Mouse (Mus musculus): Measurements from ENCODE around the gene Ldlrad3. TPM values are rescaled to one million over a fixed set of nuclear protein-coding genes. Genes with fewer than 3 reads are reported as not detected.

Ldlrad3 gene
- total and polyA plus RNA-seq, 3 experiments = 3.3 to 4.8 (median 3.8) TPM

DNA sequence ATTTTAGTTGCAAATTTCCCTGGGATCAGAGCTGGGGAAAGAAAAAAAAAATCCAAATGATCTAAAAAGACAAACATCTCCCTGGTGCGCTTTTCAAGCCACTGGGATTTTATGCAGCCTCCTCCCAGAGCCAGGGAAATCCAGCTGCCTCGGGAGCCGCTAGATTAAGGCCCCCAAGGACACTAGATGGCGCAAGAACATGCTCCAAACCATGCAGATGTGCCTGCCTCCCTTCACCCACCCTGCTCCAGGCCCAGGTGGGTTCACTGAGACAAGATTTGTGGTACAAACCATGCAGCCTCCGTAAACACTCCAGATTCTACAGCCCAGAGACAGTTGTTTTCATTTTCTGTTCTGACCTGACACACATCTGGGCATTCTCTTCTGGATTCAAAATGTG is 155.5 kb downstream of the Ldlrad3 start:
- Histone ChIP-seq H3K36me3 (ENCODE audit: control insufficient read depth, insufficient read depth, low read length) (no peaks in the 10 kb centered on the region), H3K27ac (no peak overlapping the region), H3K4me1 (ENCODE audit: control insufficient read depth, insufficient read depth, low read length) (peaks cover 1% of the 10 kb centered on the region; the same call in 1 of the 2 replicates), H3K4me3 (no peak overlapping the region), H3K27me3 (ENCODE audit: control insufficient read depth, insufficient read depth, low read length) (no peaks in the 10 kb centered on the region), H3K9ac (ENCODE audit: low read depth, low read length) (no peak overlapping the region), H3K79me2 (replicated peaks; ENCODE audit: control insufficient read depth, insufficient read depth, low read length) (no peaks in the 10 kb centered on the region)
- intact Hi-C loops (cut with DNase I) = loop anchor here (1.0 to 5.0 kb wide), 3 partner anchors 46 to 423 kb away; partner anchors contain the start of gene Ldlrad3
- peak; percentile 80 for TF ChIP-seq CTCF (IDR thresholded peaks at IDR 0.05)
- TF ChIP-seq POLR2A (IDR thresholded peaks at IDR 0.05; ENCODE audit: insufficient read depth, low read depth, low read length) = no peak
- TF ChIP-seq EP300 (IDR thresholded peaks at IDR 0.05; ENCODE audit: insufficient read depth, low read depth, low read length) = no peak
- WGBS = 22% methylated on average over 5 of the region's 5 CpGs
- peak; percentile 61 to 69 for DNase-seq

DNA sequence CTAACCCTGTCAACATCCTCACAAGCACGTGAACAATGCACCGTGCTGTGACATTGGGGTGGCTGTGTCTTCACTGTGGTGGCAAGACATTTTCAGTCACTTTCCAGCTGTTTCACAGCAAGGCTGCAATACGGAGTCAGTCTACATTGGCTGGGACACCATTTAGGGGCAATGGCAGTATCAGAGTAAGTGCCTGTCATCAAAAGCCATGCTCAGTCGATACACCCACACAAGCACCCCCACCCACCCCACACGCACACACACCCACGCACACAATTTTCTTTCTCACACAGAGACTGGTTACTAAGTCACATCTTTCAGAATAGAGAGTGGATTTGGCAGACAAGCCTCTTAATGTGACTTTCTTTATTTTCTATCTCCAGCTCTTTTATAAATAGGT is 156.0 kb downstream of the Ldlrad3 start:
- peaks cover 1% of the 10 kb centered on the region; the same call in 1 of the 2 replicates for H3K4me1 ChIP-seq (ENCODE audit: control insufficient read depth, insufficient read depth, low read length)
- intact Hi-C loops (cut with DNase I) = loop anchor here (1.0 to 5.0 kb wide), 3 partner anchors 47 to 423 kb away; partner anchors contain the start of gene Ldlrad3
- H3K27ac ChIP-seq = no peak overlapping the region
- TF ChIP-seq CTCF (IDR thresholded peaks at IDR 0.05) (no peak), POLR2A (IDR thresholded peaks at IDR 0.05; ENCODE audit: insufficient read depth, low read depth, low read length) (no peak), EP300 (IDR thresholded peaks at IDR 0.05; ENCODE audit: insufficient read depth, low read depth, low read length) (no peak)
- 78% methylated on average over 6 of the region's 6 CpGs for whole genome bisulfite sequencing
- no peak overlapping the region for H3K9ac ChIP-seq (ENCODE audit: low read depth, low read length)
- no peak overlapping the region for H3K4me3 ChIP-seq
- H3K27me3 ChIP-seq (ENCODE audit: control insufficient read depth, insufficient read depth, low read length) = no peaks in the 10 kb centered on the region
- H3K36me3 ChIP-seq (ENCODE audit: control insufficient read depth, insufficient read depth, low read length) = no peaks in the 10 kb centered on the region
- no peaks in the 10 kb centered on the region for H3K79me2 ChIP-seq (replicated peaks; ENCODE audit: control insufficient read depth, insufficient read depth, low read length)
- DNase-seq = no peak

DNA sequence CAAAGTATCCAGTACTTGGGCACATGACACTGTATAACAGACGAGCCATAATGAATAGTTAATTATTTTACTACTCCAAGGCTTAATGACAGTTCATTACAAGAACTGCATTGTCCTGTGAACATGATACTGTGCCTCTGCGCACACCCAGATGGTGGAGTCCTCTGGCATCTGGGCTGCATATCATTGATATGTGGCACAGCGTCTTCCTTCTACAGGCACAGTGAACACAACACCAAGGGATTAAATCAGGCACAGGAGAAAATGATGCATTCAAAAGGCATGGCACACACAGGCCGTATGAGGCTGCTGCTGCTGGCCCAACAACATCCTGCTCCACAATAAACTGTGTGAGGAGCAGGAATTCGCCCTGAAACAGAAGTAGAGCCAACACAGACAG is 156.5 kb downstream of the Ldlrad3 start:
- TF ChIP-seq EP300 (IDR thresholded peaks at IDR 0.05; ENCODE audit: insufficient read depth, low read depth, low read length) = no peak
- no peak for TF ChIP-seq POLR2A (IDR thresholded peaks at IDR 0.05; ENCODE audit: insufficient read depth, low read depth, low read length)
- no peak for TF ChIP-seq CTCF (IDR thresholded peaks at IDR 0.05)
- H3K36me3 ChIP-seq (ENCODE audit: control insufficient read depth, insufficient read depth, low read length) = no peaks in the 10 kb centered on the region
- H3K4me3 ChIP-seq = no peak overlapping the region
- no peak overlapping the region for H3K9ac ChIP-seq (ENCODE audit: low read depth, low read length)
- no peaks in the 10 kb centered on the region for H3K79me2 ChIP-seq (replicated peaks; ENCODE audit: control insufficient read depth, insufficient read depth, low read length)
- no peak overlapping the region for H3K27ac ChIP-seq
- no peak for DNase-seq
- 86% methylated on average over 5 of the region's 5 CpGs for WGBS
- peaks cover 1% of the 10 kb centered on the region; the same call in 1 of the 2 replicates for H3K4me1 ChIP-seq (ENCODE audit: control insufficient read depth, insufficient read depth, low read length)
- intact Hi-C loops (cut with DNase I) = loop anchor here (1.0 to 5.0 kb wide), 4 partner anchors 47 to 424 kb away; partner anchors contain the start of gene Ldlrad3
- no peaks in the 10 kb centered on the region for H3K27me3 ChIP-seq (ENCODE audit: control insufficient read depth, insufficient read depth, low read length)

DNA sequence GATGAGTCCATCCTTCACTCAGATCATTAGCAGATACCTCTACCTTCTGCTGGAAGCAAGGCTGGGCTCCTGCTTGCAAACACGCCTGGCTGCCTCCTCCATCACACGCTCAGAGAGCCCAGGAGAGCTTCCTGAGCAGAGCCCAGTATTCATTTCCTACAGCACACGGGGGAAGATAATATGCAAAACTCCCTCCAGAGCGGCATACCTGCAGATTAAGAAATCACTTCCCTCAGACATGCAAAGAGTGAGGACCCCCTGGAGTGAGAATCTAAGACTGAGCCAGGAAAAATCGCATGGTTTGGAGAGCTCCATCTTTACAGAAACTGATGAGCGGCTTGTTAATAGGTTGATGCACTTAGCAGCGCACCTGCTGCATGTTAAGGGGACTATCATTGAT is 158.9 kb downstream of the Ldlrad3 start:
- H3K27ac ChIP-seq = no peak overlapping the region
- intact Hi-C loops (cut with DNase I) = loop anchor here (5.0 kb wide), 1 partner anchor 120 kb away; no protein-coding TSS in a partner anchor
- TF ChIP-seq EP300 (IDR thresholded peaks at IDR 0.05; ENCODE audit: insufficient read depth, low read depth, low read length) (no peak), POLR2A (IDR thresholded peaks at IDR 0.05; ENCODE audit: insufficient read depth, low read depth, low read length) (no peak), CTCF (IDR thresholded peaks at IDR 0.05) (no peak)
- DNase-seq = no peak
- H3K4me3 ChIP-seq = no peak overlapping the region
- H3K9ac ChIP-seq (ENCODE audit: low read depth, low read length) = no peak overlapping the region
- no peaks in the 10 kb centered on the region for H3K79me2 ChIP-seq (replicated peaks; ENCODE audit: control insufficient read depth, insufficient read depth, low read length)
- H3K4me1 ChIP-seq (ENCODE audit: control insufficient read depth, insufficient read depth, low read length) = peaks cover 1% of the 10 kb centered on the region; the same call in 1 of the 2 replicates
- no peaks in the 10 kb centered on the region for H3K27me3 ChIP-seq (ENCODE audit: control insufficient read depth, insufficient read depth, low read length)
- 86% methylated on average over 7 of the region's 7 CpGs for WGBS
- no peaks in the 10 kb centered on the region for H3K36me3 ChIP-seq (ENCODE audit: control insufficient read depth, insufficient read depth, low read length)

DNA sequence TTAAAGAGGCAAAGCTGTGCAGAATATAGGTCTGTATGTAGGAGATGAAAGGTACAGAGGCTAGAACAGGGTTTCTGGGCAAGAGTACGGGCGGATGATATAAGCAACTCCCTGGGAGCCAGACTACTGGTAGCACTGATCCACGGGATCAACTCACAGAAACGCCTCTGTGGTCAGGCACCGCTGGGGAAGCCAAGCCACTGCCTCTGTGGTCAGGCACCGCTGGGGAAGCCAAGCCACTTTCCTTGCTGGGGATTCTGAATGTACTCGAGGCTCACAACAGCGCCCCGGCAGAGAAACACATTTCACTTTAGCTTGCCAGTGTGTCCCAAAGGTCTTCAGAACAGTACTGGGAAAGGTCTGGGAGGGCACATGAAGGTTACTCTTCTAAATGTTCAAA is 160.0 kb downstream of the Ldlrad3 start:
- peaks cover 1% of the 10 kb centered on the region; the same call in 1 of the 2 replicates for H3K4me1 ChIP-seq (ENCODE audit: control insufficient read depth, insufficient read depth, low read length)
- 92% methylated on average over 9 of the region's 9 CpGs for WGBS
- H3K27ac ChIP-seq = no peak overlapping the region
- no peaks in the 10 kb centered on the region for H3K36me3 ChIP-seq (ENCODE audit: control insufficient read depth, insufficient read depth, low read length)
- no peak for TF ChIP-seq CTCF (IDR thresholded peaks at IDR 0.05)
- TF ChIP-seq POLR2A (IDR thresholded peaks at IDR 0.05; ENCODE audit: insufficient read depth, low read depth, low read length) = no peak
- TF ChIP-seq EP300 (IDR thresholded peaks at IDR 0.05; ENCODE audit: insufficient read depth, low read depth, low read length) = no peak
- no peak overlapping the region for H3K9ac ChIP-seq (ENCODE audit: low read depth, low read length)
- no peak for DNase-seq
- H3K79me2 ChIP-seq (replicated peaks; ENCODE audit: control insufficient read depth, insufficient read depth, low read length) = no peaks in the 10 kb centered on the region
- H3K27me3 ChIP-seq (ENCODE audit: control insufficient read depth, insufficient read depth, low read length) = no peaks in the 10 kb centered on the region
- H3K4me3 ChIP-seq = no peak overlapping the region
- intact Hi-C loops (cut with DNase I) = loop anchor here (5.0 kb wide), 1 partner anchor 119 kb away; no protein-coding TSS in a partner anchor

DNA sequence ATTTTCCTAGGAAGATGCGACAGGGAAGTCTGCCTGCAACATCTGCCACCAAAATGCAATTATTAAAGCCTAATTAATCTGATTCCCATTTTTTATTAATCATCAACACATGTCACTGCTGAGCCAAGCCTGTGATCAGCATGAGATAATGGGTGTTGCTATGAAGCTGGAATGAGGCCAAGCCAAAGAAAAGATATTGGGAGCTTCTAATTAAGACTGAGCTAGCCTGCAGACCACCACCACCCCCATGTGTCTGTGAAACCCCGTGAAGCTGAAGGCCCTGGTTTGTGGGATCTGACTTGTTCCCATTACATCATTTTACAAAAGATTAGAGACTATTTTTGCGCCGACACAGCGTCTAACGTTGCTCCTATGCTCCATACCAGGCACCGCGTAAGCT is 161.7 kb downstream of the Ldlrad3 start:
- no peak for TF ChIP-seq CTCF (IDR thresholded peaks at IDR 0.05)
- intact Hi-C loops (cut with DNase I) = no loop called here
- DNase-seq = no peak
- Histone ChIP-seq H3K4me3 (no peak overlapping the region), H3K79me2 (replicated peaks; ENCODE audit: control insufficient read depth, insufficient read depth, low read length) (no peaks in the 10 kb centered on the region), H3K27me3 (ENCODE audit: control insufficient read depth, insufficient read depth, low read length) (no peaks in the 10 kb centered on the region), H3K27ac (no peak overlapping the region), H3K9ac (ENCODE audit: low read depth, low read length) (no peak overlapping the region), H3K36me3 (ENCODE audit: control insufficient read depth, insufficient read depth, low read length) (no peaks in the 10 kb centered on the region), H3K4me1 (ENCODE audit: control insufficient read depth, insufficient read depth, low read length) (no peaks in the 10 kb centered on the region)
- WGBS = 76% methylated on average over 8 of the region's 8 CpGs
